Mouse (Mus musculus): ENCODE data around the gene Vps52.
A peak's percentile ranks its signal among the peaks of the same experiment; 100 is the strongest.

The Vps52 gene

DNA sequence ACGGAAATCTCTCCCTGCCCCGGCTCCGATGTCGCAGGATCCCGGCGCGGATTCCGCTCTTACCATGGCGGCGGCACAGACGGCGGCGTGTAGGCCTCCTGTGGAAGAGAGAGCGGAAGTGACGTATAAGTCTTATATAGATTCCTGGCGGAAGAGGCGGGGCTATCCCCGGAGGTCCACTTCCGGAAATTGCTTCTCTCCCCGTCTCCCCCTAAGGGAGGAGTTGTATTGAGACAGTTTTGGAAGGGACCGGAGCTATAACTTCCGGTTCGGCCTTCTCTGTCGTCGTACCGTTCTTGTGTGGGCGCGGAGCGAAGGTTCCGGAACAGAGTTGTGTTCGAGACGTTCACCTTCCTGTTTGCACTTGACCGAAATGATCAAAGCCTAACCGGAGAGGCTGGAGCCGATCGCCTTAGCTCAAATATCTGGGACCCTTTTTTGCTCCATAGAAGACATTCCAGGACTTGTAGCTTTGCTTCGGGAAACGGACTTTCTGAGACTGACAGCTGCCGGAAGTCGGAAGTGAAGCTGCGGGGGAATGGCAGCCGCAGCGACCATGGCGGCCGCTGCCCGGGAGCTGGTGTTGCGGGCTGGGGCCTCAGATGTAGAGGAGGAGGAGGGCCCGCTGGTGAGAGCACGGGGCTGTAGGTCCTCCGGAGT lies at the start of gene Vps52, which contains the start of gene Rps18:
Vps52 (plus strand) TSS at position 258 of the 660 bp plus-strand sequence.
Rps18 (minus strand) TSS at position 447 of the 660 bp plus-strand sequence.
- peak; percentile 94 to 97 for DNase-seq (ENCODE audit: low spot score in 2 of 2)

DNA sequence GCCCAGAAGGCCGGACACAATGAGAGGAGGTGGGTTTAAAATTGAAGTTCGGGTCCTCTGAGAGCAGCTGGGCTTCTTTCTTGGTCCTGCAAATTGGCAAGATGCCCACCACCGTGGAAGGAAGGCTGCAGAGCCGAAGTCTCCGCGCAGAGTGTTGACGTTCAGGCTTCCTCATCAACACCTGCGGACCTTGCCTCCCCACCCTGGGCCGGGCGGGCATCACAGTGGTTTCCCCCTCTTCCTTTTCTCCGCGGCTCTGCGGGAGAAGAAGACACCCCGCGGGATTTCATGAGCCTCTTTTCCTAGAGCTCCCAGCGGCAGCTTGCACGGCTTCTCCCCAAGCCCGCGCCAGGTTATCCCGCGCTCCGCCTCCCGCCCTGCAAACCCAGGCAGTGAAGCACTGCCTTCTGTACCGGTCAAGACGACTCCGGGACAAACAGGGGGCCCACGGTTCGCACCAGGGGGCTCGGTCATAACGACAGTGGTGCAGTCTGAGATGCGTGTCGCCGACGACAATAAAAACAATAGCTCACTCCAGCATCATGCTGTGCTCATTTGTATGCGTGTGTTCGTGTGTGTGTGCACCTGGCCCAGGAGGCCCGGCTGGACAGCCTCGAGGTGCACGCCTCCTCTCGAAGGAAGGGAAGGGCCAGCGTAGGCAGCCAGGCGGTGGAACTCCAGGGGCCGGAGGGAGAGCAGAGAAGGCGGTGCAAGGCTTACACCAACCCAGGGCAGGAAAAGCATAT lies 47.1 kb upstream of the Vps52 start:
- DNase-seq (ENCODE audit: low spot score in 2 of 2) = peak; percentile 34 to 41

DNA sequence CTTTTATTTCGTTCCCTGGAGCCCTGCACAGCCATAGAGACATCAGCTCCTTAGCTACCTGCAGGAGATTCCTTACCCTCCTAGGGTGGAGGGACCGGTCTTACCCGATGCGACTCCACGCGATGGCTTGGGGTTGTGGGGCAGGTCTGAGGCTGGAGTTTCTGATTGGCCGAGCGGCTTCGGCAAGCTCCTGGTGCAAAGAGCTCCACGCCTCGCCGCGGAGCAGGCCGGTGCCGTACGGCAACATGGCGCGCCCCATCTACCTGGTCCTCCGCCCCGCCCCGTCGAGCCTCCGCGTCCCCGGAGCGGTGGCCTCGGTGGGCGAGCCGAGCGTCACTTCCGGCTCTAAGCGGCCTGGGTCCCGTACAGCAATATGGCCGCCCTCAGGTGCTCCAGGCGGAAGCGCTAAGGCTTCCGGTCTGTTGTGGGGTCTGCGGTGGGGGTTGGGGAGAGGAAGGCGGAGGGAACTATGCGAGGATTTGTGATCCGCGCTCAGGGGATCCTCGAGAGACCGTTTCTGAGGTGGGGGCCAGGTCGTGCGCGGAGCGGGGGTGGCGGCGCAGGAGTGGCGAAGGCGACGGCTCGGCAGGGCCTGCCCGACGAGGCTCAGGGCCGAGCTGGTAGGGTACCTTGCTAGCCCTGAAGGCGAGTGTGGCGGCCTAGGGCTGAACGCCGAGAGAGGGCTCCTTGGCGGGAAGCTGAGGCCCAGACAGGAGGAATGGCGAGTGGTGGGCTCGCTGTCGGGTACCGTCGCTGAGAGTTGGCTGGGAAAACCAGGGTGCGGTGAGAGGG lies 46.3 kb upstream of the Vps52 start, which contains the start of gene Daxx:
Daxx (plus strand) TSS at position 338 of the 792 bp plus-strand sequence.
- DNase-seq (ENCODE audit: low spot score in 2 of 2) = peak; percentile 98 to 99

DNA sequence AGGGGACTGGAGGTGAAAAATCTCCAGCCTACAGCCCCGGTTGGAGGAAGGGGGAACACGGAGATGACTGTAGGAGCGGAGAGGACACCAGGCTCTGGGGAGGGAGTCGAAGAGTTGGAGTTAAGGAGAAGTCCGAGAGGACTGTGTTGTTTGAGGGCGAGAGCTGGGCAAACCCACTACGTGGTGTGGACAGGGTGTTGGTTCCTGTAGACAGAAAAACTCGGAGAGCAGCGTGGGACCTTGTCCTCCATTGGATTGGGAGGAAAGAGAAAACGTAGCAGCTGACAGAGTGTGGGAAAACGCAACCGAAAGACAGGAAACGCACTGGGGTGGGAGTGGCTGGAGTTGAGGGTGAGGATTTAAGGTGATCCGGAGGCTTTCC lies 45.8 kb upstream of the Vps52 start:
- DNase-seq (ENCODE audit: low spot score in 2 of 2) = peak in 1 of 2 experiments; percentile 34

DNA sequence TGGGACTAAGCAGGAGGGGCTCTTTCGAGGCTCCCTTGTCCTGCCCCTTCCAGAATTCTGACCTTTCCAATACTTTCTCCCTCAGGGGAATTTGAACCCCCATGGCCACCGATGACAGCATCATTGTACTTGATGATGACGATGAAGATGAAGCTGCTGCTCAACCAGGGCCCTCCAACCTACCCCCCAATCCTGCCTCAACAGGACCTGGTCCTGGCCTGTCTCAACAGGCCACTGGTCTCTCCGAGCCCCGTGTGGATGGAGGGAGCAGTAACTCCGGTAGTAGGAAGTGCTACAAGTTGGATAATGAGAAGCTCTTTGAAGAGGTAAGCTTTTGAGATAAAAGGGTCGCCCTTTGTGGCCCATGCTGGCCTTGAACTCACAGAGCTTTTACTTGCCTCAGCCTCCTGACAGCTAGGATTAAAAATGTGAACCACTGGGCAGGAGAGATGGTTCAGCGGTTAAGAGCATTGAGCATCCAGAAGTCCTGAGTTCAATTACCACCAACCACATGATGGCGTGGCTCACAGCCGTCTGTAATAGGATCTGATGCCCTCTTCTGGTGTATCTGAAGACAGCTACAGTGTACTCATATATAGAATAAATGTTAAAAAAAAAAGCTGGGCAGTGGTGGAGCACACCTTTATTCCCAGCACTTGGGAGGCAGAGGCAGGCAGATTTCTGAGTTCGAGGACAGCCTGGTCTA lies 45.1 kb upstream of the Vps52 start:
- DNase-seq (ENCODE audit: low spot score in 2 of 2) = no peak

DNA sequence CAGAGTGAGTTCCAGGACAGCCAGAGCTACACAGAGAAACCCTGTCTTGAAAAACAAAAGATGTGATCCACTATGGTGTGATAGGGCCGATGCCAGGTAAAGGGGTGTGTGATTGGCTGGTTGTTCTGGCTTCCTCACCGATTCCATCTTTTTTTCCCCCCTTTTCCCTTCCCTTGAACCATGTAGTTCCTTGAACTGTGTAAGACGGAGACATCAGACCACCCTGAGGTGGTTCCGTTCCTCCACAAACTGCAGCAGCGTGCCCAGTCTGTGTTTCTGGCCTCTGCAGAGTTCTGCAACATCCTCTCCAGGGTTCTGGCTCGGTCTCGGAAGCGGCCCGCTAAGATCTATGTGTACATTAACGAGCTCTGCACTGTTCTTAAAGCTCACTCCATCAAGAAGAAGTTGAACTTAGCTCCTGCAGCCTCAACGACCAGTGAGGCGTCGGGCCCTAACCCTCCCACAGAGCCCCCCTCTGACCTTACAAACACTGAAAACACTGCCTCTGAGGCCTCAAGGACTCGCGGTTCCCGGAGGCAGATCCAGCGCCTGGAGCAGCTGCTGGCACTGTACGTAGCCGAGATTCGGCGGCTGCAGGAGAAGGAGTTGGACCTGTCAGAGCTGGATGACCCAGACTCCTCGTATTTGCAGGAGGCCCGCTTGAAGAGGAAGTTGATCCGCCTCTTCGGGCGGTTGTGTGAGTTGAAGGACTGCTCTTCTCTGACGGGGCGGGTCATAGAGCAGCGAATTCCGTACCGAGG lies 44.4 kb upstream of the Vps52 start:
- DNase-seq (ENCODE audit: low spot score in 2 of 2) = no peak

DNA sequence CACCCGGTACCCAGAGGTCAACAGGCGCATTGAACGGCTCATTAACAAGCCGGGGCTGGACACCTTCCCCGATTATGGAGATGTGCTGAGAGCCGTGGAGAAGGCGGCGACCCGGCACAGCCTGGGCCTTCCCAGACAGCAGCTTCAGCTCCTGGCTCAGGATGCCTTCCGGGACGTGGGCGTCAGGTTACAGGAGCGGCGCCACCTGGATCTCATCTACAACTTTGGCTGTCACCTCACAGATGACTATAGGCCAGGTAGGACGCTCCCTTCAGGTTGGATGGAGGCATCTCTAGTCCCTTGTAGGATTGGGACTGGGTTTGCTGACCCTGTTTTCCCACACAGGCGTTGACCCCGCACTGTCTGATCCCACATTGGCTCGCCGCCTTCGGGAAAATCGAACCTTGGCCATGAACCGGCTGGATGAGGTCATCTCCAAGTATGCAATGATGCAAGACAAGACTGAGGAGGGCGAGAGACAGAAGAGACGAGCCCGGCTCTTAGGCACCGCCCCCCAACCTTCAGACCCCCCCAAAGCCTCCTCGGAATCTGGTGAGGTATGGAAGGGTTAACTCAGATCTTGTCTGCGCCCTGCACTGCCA lies 43.7 kb upstream of the Vps52 start:
- DNase-seq (ENCODE audit: low spot score in 2 of 2) = no peak

DNA sequence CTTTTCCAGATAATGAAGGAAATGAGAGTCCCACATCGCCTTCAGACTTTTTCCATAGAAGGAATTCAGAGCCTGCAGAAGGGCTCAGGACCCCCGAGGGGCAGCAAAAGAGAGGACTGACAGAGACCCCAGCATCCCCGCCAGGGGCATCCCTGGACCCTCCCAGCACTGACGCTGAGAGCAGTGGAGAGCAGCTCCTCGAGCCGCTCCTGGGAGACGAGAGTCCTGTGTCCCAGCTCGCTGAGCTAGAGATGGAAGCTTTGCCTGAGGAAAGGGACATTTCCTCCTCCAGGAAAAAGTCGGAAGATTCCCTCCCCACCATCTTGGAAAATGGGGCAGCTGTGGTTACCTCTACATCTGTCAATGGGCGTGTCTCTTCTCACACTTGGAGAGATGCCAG lies 42.3 kb upstream of the Vps52 start:
- DNase-seq (ENCODE audit: low spot score in 2 of 2) = no peak

DNA sequence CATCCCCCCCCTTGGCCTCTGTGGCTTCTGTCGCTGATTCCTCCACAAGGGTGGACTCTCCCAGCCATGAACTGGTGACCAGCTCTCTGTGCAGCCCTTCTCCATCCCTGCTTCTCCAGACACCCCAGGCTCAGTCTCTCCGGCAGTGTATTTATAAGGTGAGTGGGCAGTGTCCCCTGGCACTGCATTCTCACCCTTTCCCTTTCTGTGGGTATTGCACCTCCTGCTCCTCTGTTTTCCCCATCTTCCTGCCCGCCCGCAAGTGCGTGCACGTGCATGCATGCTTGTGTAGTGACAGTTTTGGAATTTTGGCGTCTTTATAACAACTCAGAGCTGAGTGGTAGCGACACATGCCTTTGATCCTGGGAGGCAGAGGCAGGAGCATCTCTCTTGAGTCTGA lies 41.7 kb upstream of the Vps52 start:
- no peak for DNase-seq (ENCODE audit: low spot score in 2 of 2)

DNA sequence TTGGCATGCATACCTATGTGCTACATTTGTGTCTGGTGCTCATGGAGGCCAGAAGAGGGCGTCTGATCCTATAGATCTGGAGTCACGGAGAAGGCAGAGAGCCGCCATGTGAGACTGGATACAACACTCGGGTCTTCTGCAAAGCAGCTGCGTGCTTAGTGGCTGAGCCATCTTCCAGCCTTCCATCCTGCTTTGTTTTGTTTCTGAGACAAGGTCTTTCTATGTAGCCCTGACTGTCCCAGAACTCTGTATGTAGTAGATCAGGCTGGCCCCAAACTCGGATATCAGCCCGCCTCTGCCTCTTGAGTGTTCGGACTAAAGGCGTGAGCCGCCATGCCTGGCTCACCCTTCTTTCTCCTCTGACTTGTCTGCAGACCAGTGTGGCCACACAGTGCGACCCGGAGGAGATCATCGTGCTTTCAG lies 40.6 kb upstream of the Vps52 start:
- no peak for DNase-seq (ENCODE audit: low spot score in 2 of 2)

DNA sequence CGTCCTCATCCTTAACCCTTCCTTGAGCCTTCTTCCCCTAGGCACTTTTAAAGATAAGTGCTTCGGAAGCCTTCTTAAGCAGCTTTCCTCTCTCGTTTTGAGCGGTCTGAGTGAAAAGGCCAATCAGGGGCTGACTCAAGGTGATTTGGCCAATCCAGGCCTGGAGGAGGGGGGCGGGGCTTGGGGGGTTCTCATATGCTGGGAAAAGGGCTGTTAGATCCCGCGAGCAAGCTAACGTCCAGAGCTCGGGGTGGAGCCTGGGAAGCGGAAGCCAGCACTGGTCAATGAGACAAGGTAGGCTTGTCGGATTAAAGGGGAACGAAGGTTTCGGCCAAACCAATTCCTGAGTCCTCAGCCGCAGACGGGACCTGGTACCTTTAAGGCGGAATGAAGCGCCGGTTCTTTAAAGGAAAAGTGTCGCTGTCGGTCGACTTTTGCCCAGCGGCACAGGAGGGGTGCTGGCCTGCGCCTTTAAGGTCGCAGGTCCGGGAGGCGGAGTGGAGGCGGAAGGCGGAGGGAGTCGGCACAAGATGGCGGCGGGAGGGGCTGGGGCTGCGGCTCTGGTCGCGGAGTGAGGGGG lies 39.9 kb upstream of the Vps52 start, which contains the start of the genes Tapbp and Zbtb22:
Tapbp (plus strand) TSS at position 229 of the 580 bp plus-strand sequence.
Zbtb22 (plus strand) TSS at position 234 of the 580 bp plus-strand sequence.
- DNase-seq (ENCODE audit: low spot score in 2 of 2) = peak; percentile 89 to 91

DNA sequence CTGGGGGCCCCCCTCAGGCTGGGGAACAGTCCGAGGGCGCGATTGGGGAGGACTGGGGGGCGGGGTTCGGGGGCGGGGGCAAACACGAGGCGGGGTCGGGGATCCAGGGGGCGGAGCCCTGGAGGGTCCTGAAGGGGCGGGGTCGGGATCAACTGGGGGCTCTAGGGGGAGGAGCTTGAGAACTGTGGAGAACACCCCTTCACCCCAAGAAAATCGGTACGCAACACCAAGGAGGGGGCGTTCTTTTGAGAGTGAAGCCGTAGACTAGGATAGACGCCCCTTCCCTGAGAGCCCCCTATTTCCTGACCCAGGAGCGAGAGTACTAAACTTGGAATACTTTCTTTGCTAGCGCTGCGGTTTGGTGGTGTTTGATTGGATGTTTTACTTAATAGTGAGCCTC lies 39.3 kb upstream of the Vps52 start:
- peak; percentile 74 to 83 for DNase-seq (ENCODE audit: low spot score in 2 of 2)

DNA sequence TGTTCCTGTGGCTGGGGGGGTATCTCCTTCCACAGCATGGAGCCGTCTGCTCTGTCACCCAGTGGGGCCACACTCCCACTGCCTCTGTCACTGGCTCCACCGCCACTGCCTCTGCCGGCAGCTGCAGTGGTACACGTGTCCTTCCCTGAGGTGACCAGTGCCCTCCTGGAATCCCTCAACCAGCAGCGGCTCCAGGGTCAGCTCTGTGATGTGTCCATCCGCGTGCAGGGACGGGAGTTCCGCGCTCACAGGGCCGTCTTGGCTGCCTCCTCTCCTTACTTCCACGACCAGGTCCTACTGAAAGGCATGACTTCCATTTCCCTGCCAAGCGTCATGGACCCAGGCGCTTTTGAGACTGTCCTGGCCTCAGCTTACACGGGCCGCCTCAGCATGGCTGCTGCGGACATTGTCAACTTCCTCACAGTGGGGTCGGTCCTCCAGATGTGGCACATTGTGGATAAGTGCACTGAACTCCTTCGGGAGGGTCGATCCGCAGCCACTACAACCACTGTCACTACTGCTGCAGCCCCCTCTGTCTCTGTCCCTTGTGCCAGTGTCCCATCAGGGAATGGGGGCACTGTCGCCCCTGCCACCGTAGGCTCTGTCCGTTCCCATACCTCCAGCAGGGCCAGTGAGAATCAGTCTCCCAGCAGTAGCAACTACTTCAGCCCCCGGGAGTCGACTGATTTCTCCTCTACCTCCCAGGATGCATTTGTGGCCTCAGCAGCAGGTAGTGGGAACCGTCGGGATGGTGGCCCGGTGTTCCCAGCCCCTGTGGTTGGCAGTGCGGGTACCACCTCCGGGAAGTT lies 38.6 kb upstream of the Vps52 start:
- DNase-seq (ENCODE audit: low spot score in 2 of 2) = peak in 1 of 2 experiments; percentile 35

DNA sequence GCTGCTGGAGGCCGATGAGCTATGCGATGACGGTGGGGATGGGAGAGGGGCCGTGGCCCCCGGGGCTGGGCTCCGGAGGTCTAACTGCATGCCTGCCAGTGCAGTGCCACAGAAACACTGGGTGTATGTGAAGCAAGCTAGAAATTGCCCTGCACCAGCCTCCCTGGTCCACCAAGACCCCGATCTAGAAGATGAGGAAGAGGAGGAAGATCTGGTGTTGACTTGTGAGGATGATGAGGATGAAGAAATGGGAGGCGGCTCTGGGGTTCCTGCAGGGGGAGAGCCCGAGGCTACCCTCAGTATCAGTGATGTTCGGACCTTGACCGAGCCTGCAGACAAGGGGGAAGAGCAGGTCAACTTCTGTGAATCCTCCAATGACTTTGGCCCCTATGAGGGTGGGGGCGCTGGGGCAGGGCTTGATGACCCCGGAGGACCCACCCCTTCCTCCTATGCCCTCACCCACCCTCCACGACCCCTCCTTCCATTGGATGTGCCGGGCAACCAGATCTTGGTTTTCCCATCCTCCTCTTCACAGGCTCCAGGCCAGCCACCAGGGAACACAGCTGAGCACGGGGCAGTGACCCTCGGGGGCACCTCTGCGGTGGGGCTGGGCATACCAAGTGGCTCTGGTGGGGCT lies 37.8 kb upstream of the Vps52 start:
- no peak for DNase-seq (ENCODE audit: low spot score in 2 of 2)

DNA sequence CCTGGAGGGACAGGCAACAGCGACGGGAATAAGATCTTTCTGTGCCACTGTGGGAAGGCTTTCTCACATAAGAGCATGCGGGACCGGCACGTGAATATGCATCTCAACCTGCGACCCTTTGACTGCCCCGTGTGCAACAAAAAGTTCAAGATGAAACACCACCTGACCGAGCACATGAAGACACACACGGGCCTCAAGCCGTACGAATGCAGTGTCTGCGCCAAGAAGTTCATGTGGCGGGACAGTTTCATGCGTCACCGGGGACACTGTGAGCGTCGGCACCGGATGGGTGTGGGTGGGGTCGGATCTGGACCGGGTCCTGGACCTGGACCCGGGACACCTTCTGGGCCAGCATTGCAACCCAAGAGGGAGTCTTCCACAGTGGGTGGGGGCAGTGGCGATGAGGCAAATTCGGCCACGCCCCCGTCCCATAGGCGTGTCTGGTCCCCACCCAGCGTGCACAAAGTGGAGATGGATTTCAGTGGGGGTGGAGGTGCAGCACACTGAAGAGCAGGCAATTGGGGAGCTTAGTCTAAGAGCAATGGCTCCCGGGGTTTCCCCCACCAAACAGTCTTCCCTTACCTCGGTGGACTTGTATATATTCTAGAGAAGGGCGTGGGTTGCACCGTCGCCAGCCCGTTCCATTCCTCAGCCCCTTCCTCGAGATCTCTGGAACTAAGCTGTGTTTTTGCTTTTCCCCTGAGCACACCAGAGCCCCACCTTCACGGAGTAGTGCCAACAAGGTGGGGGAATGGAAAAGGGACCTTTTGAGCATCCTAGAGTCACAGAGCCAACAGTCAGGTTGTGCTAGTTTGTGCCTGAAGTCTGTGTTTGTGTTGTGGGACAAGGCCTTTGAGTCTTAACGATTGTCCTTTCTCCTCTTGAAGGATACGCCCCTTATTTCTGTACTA lies 37.1 kb upstream of the Vps52 start:
- DNase-seq (ENCODE audit: low spot score in 2 of 2) = no peak

DNA sequence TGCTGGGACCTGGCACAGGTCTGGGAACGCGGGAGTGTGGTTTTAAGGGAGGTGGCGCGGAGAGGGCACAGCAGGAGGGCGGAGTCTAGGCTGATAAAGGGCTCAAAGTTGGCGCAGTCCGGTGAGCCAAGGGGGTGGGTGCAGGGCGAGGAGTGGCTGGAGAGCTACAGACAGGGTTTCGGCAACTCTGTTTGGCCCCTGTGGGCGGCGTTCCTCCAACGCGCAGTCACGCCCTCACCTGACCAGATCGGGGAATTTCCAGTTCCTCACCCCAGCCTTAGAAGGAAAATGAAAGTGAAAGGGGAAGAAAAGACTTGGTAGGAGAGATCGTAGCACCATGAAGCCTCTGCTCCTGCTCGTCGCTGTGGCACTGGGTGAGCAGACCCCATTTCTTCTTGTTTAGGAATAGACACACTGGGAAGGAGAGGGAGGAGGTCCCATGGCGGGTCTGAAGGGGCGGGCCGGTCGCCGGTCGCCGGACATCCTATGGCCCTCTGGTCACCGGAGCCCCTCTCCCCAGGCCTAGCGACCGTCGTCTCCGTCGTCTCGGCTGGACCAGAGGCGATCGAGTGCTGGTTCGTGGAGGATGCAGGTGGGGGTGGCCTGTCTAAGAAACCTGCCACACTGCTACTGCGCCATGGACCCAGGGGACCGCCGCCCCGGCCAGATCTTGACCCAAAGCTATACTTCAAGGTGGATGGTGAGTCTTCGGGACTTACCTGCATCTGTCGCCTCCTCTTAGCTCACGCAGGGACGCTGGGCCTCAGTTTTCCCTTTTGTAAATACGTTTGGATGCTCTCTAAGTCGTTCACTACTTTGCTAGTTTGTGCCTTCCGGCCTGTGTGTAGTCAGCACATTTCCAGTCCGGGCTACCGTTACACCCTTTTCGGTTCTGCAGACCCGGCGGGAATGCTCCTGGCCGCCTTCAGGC lies 36.0 kb upstream of the Vps52 start:
- peak; percentile 58 to 62 for DNase-seq (ENCODE audit: low spot score in 2 of 2)

Measured in thymus, postnatal 10 days (tissue).